Mouse (Mus musculus) fat pad, adult 2 months (tissue): ENCODE results near the gene Entpd7.

Experiments
- DNase-seq: peaks from one replicate; pipeline ENCODE4 v3.0.0-alpha.2; 2011; ENCODE audit warnings: low read depth, low spot score; ENCODE audit errors: extremely low read depth

Gene Entpd7

DNA sequence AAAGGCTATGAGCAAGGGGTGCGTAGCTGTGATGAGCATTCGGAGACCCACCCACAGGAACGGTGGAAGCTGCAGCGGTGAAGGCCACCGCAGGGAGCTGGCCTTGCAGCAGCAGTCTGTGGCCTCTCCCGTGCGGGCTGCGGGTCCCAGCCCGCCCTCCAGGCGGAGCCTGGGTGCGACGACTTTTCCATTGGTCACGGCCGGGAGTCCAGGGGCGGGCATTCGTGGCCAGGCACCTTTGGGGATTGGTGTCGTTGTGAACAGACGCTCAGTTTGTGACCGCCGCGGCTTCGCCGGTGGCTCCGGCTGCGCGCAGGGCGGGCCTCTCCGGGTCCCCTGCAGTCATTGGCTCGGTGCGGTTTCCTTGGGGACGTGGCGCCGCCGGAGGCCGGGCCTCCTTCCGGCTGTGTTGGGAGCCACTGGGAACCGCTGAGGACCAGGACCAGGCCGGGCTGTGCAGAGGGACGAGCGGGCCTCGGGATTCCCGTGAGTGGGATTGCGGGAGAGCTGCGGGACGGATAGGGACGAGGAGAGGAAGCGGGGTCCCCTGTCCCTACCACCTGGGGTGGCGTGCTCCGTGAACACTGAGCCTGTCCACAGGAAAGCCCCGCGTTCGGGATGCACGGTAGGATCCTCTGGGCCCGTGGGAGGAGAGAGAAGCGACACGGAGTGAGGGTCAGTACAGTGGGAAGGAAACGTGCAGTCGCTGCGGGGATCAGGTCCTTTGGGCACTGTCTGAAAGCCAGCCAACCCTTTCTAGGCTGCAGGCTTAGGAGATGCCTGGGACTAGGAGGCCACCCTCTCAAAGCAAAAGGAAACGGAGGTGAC, at the start of gene Entpd7:
TSS of gene Entpd7 (plus strand) at position 254 of the 828 bp plus-strand sequence.
- DNase-seq: no peak

DNA sequence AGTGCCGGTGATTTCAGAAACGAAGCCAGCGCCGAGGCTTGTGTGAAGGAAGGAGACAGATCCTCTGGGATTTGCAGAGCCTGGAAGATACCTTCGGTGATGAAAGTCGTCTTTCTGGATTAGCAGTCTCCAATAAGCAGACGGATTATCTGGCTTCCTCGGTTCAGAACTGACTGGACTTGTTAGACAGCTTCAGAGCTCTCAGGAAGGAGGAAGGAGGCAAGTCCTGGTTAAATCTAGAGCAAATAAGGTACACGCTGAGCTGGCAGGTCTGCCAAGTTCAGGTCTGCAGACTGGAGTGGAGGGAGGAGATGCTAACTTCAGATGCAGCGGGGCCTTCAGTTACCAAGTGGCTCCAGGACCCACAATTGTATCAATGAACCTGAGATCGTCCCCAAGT, 47.6 kb upstream of the Entpd7 start:
- peak; percentile 97 for DNase-seq

GRCm38 (mm10) chr19:43642843-43643242, 46.6 kb upstream of the Entpd7 start:
- DNase-seq: no peak

DNA sequence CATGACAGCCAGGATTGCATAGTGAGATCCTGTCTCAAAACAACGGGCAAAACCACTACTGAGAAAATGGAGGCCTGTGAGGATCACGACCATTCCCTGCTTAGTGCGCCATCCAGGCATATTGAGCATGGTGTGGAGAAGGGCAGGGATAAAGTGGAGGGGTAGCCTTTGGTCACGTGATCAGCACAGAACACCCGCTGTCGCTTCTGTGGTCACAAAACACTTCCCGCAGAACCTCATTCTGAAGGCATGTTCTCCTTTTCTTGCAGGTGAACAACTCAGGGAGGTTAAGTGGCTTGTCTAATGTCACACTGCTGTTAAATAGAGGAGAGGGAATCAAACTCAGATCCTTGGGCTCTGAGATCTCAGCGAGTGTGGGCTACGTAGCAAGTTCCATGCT, 44.0 kb upstream of the Entpd7 start:
- no peak for DNase-seq

- no peak for DNase-seq
Observed at GRCm38 (mm10) chr19:43646852-43647251, 42.6 kb upstream of the Entpd7 start.

GRCm38 (mm10) chr19:43647261-43647660, 42.2 kb upstream of the Entpd7 start:
- no peak for DNase-seq

- no peak for DNase-seq
Observed at GRCm38 (mm10) chr19:43648343-43648742, 41.1 kb upstream of the Entpd7 start.

DNA sequence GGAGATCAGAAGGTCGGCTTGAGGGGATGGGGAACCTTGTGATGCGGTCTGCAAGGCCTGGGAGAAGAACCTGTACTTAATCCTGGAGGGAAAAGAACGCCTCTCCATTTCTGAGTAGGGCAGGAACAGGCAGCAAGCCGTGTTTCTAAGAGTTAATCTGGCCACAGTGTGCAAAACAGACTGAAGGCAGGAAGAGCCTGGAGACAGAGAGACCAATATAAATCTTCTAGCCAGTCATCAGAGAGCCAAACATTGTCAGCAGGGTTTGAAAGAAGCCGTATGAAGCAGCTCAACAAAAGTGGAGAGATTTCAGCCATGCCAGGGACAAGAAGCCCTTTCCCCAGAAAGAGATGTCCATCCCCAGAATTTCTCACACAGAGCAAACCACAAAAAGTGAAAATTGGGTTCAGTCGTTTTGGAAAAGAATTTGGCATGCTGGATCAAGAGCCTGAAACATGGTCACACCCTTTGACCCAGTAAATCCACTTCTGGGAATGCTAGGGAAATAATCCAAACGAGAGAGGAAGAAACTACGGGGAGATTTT, 38.2 kb upstream of the Entpd7 start:
- DNase-seq: no peak

DNA sequence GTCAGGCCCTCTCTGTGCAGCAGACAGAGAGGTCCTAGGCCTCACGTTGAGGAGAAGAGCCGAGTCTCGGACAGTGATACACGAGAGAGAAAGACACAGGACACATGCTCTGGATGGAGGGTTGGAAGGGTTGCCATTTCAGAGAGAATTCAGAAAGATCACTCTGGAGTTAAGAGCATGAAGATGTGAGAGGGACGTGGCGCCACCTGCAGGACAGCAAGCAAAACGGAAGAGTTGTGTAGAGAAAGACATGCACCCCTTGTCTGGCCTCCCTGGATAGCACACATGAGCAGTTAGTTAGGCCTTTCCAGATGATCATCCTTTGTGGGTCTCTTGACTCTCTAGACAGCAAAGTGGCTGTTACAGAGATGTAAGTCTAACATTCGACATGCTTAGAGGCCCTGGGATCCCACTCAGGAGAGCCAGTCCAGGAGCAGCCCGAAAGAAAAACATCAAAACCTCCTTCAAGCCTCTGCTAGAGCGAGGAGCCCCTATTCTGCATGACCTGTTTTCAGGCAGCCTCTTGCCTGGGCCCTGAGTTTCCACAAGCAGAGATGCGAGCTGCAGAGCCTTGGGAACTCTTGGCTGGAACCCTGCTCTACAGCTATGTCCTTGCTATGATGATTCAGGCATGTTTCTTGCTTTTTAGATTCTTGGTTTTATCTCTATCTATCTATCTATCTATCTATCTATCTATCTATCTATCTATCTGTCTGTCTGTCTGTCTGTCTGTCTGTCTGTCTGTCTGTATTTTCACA, 33.6 kb upstream of the Entpd7 start:
- no peak for DNase-seq

DNA sequence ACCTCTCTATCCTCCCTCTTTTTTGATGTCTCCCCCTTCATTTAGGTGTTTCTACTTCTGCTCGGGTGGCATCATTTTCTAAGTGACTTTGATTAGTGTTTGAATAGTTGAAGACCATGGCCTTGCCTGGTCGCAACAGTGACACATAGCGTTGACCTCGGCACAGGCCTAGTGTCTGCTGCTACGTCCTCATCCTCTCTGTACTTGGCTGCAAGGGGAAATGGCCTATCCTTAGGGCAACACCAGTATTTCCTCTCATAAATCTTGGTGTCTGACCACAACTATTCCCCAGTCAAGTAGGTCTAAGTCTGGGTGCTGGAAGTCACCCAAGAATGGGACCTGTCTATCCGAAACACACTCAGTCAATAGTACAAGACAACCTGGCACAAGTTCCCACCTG, 29.8 kb upstream of the Entpd7 start:
- DNase-seq: no peak

GRCm38 (mm10) chr19:43660774-43661173, 28.7 kb upstream of the Entpd7 start:
- no peak for DNase-seq

DNA sequence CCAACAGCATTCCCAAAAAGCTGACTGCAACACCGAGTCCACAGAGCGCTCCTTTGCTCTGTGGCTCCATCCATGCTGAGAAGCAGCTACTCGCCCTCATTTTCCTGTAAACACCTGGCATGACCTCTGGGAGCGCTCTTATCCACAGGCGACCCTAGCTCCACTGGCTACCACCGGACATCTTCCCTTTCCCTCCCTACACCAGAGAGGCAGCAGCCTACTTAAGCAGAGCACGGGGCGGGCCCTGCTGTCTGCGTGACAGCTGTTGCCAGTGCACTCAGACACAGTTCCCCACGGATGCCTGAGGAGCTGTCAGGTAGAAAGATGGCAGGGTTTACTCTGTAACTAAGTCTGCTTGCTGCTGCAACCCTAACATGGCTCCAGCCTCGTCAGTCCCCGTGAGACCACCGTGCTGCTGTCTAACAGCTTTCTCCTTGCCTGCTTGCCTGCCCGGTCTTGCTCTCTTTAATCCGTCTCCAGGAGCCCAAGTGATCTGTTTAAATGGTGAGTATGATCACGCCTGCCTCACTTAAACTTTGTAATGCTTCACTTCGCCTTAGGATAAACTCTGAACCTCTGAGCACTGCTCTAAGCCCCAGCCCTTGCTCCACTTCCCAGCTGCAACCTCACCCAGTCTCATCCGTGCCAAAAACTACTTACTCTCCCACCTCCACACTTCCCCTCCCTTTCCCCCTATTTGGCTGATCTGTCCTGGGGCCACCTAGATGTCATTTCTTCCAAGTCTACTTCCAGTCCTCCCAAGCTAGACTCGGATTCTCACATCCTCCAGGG, 27.1 kb upstream of the Entpd7 start:
- DNase-seq: no peak

- DNase-seq: no peak
Observed at GRCm38 (mm10) chr19:43663471-43663870, 26.0 kb upstream of the Entpd7 start.

DNA sequence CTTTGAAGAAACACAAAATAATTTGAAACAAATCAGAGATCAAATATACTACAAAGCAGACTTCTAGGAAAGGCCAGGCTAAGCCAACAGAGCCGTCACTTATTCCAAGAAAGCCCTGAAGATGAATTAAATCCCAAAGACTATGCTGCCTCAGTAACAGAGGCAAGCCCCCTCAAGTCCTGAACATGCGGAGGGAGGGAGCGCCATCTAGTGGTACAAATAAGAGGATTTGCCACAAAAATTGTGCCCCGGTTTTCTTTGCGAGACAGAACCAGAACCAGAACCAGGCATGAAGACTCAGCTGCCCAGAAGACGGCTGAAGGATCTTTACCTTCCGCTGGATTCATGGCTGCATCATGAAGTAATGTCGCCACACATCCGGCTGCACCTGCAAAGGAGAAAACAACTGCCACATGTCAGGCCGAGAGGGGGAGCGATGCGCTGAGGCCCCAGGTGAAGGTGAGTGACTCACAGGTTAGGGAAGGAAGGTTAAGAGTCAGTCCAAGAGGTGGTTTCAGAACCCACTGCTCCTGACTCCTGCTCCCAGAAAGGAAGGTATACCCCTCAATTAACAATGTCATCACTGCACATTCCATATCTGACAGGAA, 23.9 kb upstream of the Entpd7 start:
- no peak for DNase-seq

GRCm38 (mm10) chr19:43666661-43667429, 22.6 kb upstream of the Entpd7 start:
- no peak for DNase-seq

DNA sequence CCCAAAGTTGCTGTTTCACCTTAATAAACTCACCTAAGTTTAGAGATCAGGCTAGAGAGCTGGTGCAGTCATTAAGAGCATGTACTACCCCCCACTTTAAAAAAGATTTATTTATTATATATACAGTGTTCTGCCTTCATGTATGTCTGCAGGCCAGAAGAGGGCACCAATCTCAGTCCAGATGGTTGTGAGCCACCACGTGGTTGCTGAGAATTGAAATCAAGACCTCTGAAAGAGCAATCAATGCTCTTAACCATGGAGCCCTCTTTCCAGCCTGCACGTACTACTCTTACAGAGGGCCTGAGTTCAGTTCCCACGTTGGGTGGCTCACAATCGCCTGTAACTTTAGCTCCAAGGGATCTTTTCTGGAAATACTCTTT, 22.1 kb upstream of the Entpd7 start:
- no peak for DNase-seq

- no peak for DNase-seq
Observed at GRCm38 (mm10) chr19:43669136-43669759, 20.2 kb upstream of the Entpd7 start.

DNA sequence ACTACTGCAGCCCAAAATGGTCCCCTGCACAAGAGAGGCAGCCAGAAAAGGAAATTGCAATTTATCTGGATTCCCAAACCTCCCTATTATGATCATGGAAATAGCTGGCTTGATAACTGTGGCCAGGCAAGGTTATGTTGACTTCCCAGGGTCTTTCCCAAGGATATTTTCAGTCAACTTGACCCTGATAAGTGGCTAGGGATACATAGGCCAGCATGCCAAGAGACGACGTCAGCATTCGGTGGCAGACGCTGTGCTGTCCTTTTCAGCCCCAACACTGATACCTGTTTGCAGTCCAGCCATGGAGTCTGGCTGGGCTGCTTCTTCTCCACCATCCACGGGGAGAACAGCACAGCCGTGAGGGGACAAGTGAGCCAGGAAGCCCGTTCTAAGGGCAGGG, 18.4 kb upstream of the Entpd7 start:
- DNase-seq: no peak

GRCm38 (mm10) chr19:43673513-43674315, 15.8 kb upstream of the Entpd7 start:
- no peak for DNase-seq
